18 mouse cellular contexts compared by ENCODE assay signal in genomic region chr9:119007266-119007665, GRCm38 (mm10). TPM values are rescaled to one million over a fixed set of nuclear protein-coding genes. Genes with fewer than 3 reads are reported as not detected.
A peak's percentile ranks its signal among the peaks of the same experiment; 100 is the strongest.
DNase-seq lines count a peak whose midpoint lies in the region; ATAC-seq and TF ChIP-seq lines count a peak whose summit lies in the region.
"Had no signal": no experiment of that assay in that cellular context is flagged by ENCODE, and none has a peak within 500 bp of the region (broad histone marks: within the 10 kb centered on the region; RNA-seq: fewer than 3 reads in every experiment).

No protein-coding gene starts in this region.

- no peak overlapping the region for H3K4me2 ChIP-seq in lung, postnatal 0 days (replicated peaks; ENCODE audit: low read depth, low read length)
- no peak overlapping the region for H3K4me2 ChIP-seq in intestine, embryonic 16.5 days (ENCODE audit: low read depth, low read length)
- no peak overlapping the region for H3K4me2 ChIP-seq in midbrain, postnatal 0 days (ENCODE audit: low read depth, low read length, poor library complexity, severe bottlenecking)
- H3K4me2 ChIP-seq: heart, embryonic 11.5 days; hindbrain, embryonic 14.5 days; limb, embryonic 13.5 days; neural tube, embryonic 12.5 days had no signal

- peak in 1 of 2 experiments; percentile 34 for DNase-seq in layer of hippocampus, adult 2 months (ENCODE audit: low spot score in 2 of 2)
- DNase-seq in layer of hippocampus, adult 8-10 months (ENCODE audit: low spot score in 2 of 2), result no peak
- peak; percentile 82 for DNase-seq in lung, postnatal 0 days (ENCODE audit: low spot score)
- DNase-seq in lung, postnatal 4 days, result no peak
- no peak for DNase-seq in thymus, adult 2 months
- DNase-seq in midbrain, postnatal 0 days (ENCODE audit: low spot score), result no peak
- DNase-seq: adrenal gland, postnatal 14 days; B cell, adult 2 months; cerebellum, adult 9-10 months; heart, postnatal 14 days; kidney, adult 2 months; kidney, postnatal 4 days had no signal

- H3K36me3 ChIP-seq in lung, postnatal 0 days (ENCODE audit: insufficient read depth, low read length), result no peaks in the 10 kb centered on the region
- H3K36me3 ChIP-seq in intestine, embryonic 16.5 days (ENCODE audit: control insufficient read depth, insufficient read depth, low read length), result peaks cover 5% of the 10 kb centered on the region
- no peaks in the 10 kb centered on the region for H3K36me3 ChIP-seq in thymus, adult 2 months (ENCODE audit: control insufficient read depth, insufficient read depth, low read length)
- H3K36me3 ChIP-seq in midbrain, postnatal 0 days (ENCODE audit: insufficient read depth, low read length), result no peaks in the 10 kb centered on the region; the same call in 1 of the 2 replicates
- H3K36me3 ChIP-seq: midbrain, embryonic 10.5 days; neural tube, embryonic 12.5 days had no signal

- ATAC-seq in lung, postnatal 0 days, result peak; percentile 8
- no peak for ATAC-seq in intestine, embryonic 16.5 days
- ATAC-seq in midbrain, postnatal 0 days (ENCODE audit: low FRiP score), result no peak

- H3K4me1 ChIP-seq in lung, postnatal 0 days (ENCODE audit: insufficient read depth, low read depth, low read length), result peaks cover 30% of the 10 kb centered on the region
- H3K4me1 ChIP-seq in intestine, embryonic 16.5 days (ENCODE audit: control insufficient read depth, insufficient read depth, low read length), result peaks cover 26% of the 10 kb centered on the region
- H3K4me1 ChIP-seq in thymus, adult 2 months (replicated peaks; ENCODE audit: control insufficient read depth, insufficient read depth, low read length), result no peaks in the 10 kb centered on the region
- H3K4me1 ChIP-seq in midbrain, postnatal 0 days (ENCODE audit: insufficient read depth, low read length), result no peaks in the 10 kb centered on the region

- WGBS in lung, postnatal 0 days, result 33% methylated on average over 10 of the region's 10 CpGs
- 55% methylated on average over 10 of the region's 10 CpGs for WGBS in intestine, embryonic 16.5 days
- WGBS in thymus, adult 2 months, result 93% methylated on average over 10 of the region's 10 CpGs
- WGBS in midbrain, postnatal 0 days, result 83% methylated on average over 10 of the region's 10 CpGs

- H3K9me3 ChIP-seq in lung, postnatal 0 days (ENCODE audit: low read length), result no peaks in the 10 kb centered on the region
- no peaks in the 10 kb centered on the region for H3K9me3 ChIP-seq in intestine, embryonic 16.5 days (ENCODE audit: control insufficient read depth, low read length)
- no peaks in the 10 kb centered on the region for H3K9me3 ChIP-seq in midbrain, postnatal 0 days (ENCODE audit: low read length)
- H3K9me3 ChIP-seq: limb, embryonic 13.5 days; midbrain, embryonic 10.5 days; neural tube, embryonic 12.5 days had no signal

- H3K27me3 ChIP-seq in lung, postnatal 0 days (replicated peaks; ENCODE audit: insufficient read depth, low read length), result no peaks in the 10 kb centered on the region
- H3K27me3 ChIP-seq in intestine, embryonic 16.5 days (replicated peaks; ENCODE audit: control insufficient read depth, insufficient read depth, low read length), result no peaks in the 10 kb centered on the region
- H3K27me3 ChIP-seq in thymus, adult 2 months (ENCODE audit: control insufficient read depth, insufficient read depth, low read length), result no peaks in the 10 kb centered on the region
- no peaks in the 10 kb centered on the region for H3K27me3 ChIP-seq in midbrain, postnatal 0 days (ENCODE audit: insufficient read depth, low read length)
- H3K27me3 ChIP-seq: limb, embryonic 13.5 days; neural tube, embryonic 12.5 days had no signal

- no peak overlapping the region for H3K4me3 ChIP-seq in layer of hippocampus, adult 2 months
- H3K4me3 ChIP-seq in lung, postnatal 0 days (ENCODE audit: low read depth, low read length), result no peak overlapping the region
- H3K4me3 ChIP-seq in intestine, embryonic 16.5 days (ENCODE audit: low read length), result no peak overlapping the region
- H3K4me3 ChIP-seq in thymus, adult 2 months (ENCODE audit: control insufficient read depth, insufficient read depth, low read length), result no peak overlapping the region
- no peak overlapping the region for H3K4me3 ChIP-seq in midbrain, postnatal 0 days (ENCODE audit: low read depth, low read length)
- H3K4me3 ChIP-seq: limb, embryonic 13.5 days; midbrain, embryonic 10.5 days; neural tube, embryonic 12.5 days had no signal

- H3K27ac ChIP-seq in layer of hippocampus, adult 2 months, result peak overlapping the region; percentile 80
- peak overlapping the region; percentile 78 for H3K27ac ChIP-seq in lung, postnatal 0 days (ENCODE audit: low read length)
- peak overlapping the region; percentile 34; the same call in 1 of the 2 replicates for H3K27ac ChIP-seq in intestine, embryonic 16.5 days (ENCODE audit: low read length)
- H3K27ac ChIP-seq in thymus, adult 2 months (ENCODE audit: control insufficient read depth, insufficient read depth, low read length), result no peak overlapping the region
- H3K27ac ChIP-seq in midbrain, postnatal 0 days (ENCODE audit: low read depth, low read length), result no peak overlapping the region
- H3K27ac ChIP-seq: hindbrain, embryonic 14.5 days; limb, embryonic 13.5 days; midbrain, embryonic 10.5 days; neural tube, embryonic 12.5 days had no signal

- TF ChIP-seq CTCF in layer of hippocampus, adult 2 months (conservative IDR thresholded peaks at IDR 0.05), result no peak
- TF ChIP-seq CTCF in lung, postnatal 0 days (IDR thresholded peaks at IDR 0.05), result no peak
- TF ChIP-seq CTCF in thymus, adult 2 months (IDR thresholded peaks at IDR 0.05; ENCODE audit: borderline replicate concordance, control insufficient read depth, extremely low read depth, insufficient read depth, low read length, poor library complexity), result no peak
- TF ChIP-seq CTCF in midbrain, postnatal 0 days (IDR thresholded peaks at IDR 0.05), result no peak

- no peak overlapping the region for H3K9ac ChIP-seq in lung, postnatal 0 days (replicated peaks; ENCODE audit: low read depth)
- no peak overlapping the region for H3K9ac ChIP-seq in intestine, embryonic 16.5 days (ENCODE audit: low read depth, low read length)
- no peak overlapping the region for H3K9ac ChIP-seq in midbrain, postnatal 0 days (replicated peaks; ENCODE audit: low read length, poor library complexity, severe bottlenecking)
- H3K9ac ChIP-seq: hindbrain, embryonic 14.5 days; limb, embryonic 13.5 days; neural tube, embryonic 12.5 days had no signal

- TF ChIP-seq POLR2A in thymus, adult 2 months (IDR thresholded peaks at IDR 0.05; ENCODE audit: control insufficient read depth, extremely low read depth, insufficient read depth, low read length, poor library complexity), result no peak

- peak; percentile 76 for TF ChIP-seq EP300 in lung, postnatal 0 days (IDR thresholded peaks at IDR 0.05)

RNA-seq across cellular contexts. Expression of gene Vill, which starts 45.3 kb away (rescaled TPM):
- under 1 TPM; 0.54 to 0.71 TPM for total RNA-seq in layer of hippocampus, adult 2 months (2021)
- total RNA-seq in layer of hippocampus, adult 8-10 months (2022), result 1 to 10 TPM in 3 of 4 experiments, under 1 TPM in 1; 0.99 to 4.4 (median 3.1) TPM
- polyA plus RNA-seq in lung, postnatal 0 days (2015; fragmentation: Nextera tagmentation; extraction: Ambion mirVana), result 16.6 and 20.0 TPM in 2 replicates
- polyA plus RNA-seq in intestine, embryonic 16.5 days (2015; fragmentation: Nextera tagmentation; extraction: Ambion mirVana), result 13.7 and 14.9 TPM in 2 replicates
- 6.7 and 7.9 TPM in 2 replicates for polyA plus RNA-seq in thymus, adult 2 months (2012; rRNA removed)
- total RNA-seq in midbrain, postnatal 0 days (2014; rRNA removed), result 2.8 and 10.5 TPM in 2 replicates
- polyA plus RNA-seq in midbrain, postnatal 0 days (2015; fragmentation: Nextera tagmentation; extraction: Ambion mirVana), result 3.8 and 4.7 TPM in 2 replicates

Comparison
In these comparisons a context has a peak if more than half of its experiments do, and no peak if none do; other contexts are left out.
1. H3K27ac ChIP-seq: peak in layer of hippocampus, adult 2 months (single experiment), lung, postnatal 0 days (single experiment) and intestine, embryonic 16.5 days (single experiment); none in thymus, adult 2 months (single experiment) and midbrain, postnatal 0 days (single experiment).